In genomic region chr15:32257886-32258319, GRCm38 (mm10) we compare ENCODE assay signal across 9 mouse cellular contexts. TPM values are rescaled to one million over a fixed set of nuclear protein-coding genes. Genes with fewer than 3 reads are reported as not detected.
A peak's percentile ranks its signal among the peaks of the same experiment; 100 is the strongest.
DNase-seq lines count a peak whose midpoint lies in the region; ATAC-seq and TF ChIP-seq lines count a peak whose summit lies in the region.
"Had no signal": no experiment of that assay in that cellular context is flagged by ENCODE, and none has a peak within 500 bp of the region (broad histone marks: within the 10 kb centered on the region; RNA-seq: fewer than 3 reads in every experiment).

No protein-coding gene starts in this region.

- no peaks in the 10 kb centered on the region for H3K27me3 ChIP-seq in intestine, embryonic 14.5 days (replicated peaks; ENCODE audit: control insufficient read depth, insufficient read depth, low read length)
- H3K27me3 ChIP-seq in intestine, postnatal 0 days (replicated peaks; ENCODE audit: control insufficient read depth, insufficient read depth, low read length), result no peaks in the 10 kb centered on the region
- no peaks in the 10 kb centered on the region for H3K27me3 ChIP-seq in midbrain, embryonic 15.5 days (replicated peaks)
- H3K27me3 ChIP-seq: midbrain, embryonic 12.5 days had no signal

- 0 out of 2 replicates have a peak, but pooled peaks cover 5% of the 10 kb centered on the region for H3K9me3 ChIP-seq in intestine, embryonic 14.5 days (ENCODE audit: control insufficient read depth, low read length)
- H3K9me3 ChIP-seq in intestine, postnatal 0 days (ENCODE audit: control insufficient read depth), result no peaks in the 10 kb centered on the region
- H3K9me3 ChIP-seq in midbrain, embryonic 15.5 days, result 0 out of 2 replicates have a peak, but pooled peaks cover 3% of the 10 kb centered on the region

- DNase-seq in intestine, embryonic 14.5 days (ENCODE audit: low spot score), result no peak
- DNase-seq in layer of hippocampus, adult 9-11 months, result peak; percentile 75
- peak; percentile 76 for DNase-seq in telencephalon, adult 2 months (ENCODE audit: low read depth, low spot score)
- DNase-seq in gastrocnemius, adult 8-10 months (ENCODE audit: low spot score in 2 of 2), result no peak

- no peak overlapping the region for H3K4me3 ChIP-seq in intestine, embryonic 14.5 days (ENCODE audit: low read depth, low read length)
- no peak overlapping the region for H3K4me3 ChIP-seq in intestine, postnatal 0 days (ENCODE audit: low read depth, low read length)
- no peak overlapping the region for H3K4me3 ChIP-seq in midbrain, embryonic 15.5 days
- H3K4me3 ChIP-seq: midbrain, embryonic 12.5 days had no signal

- peaks cover 25% of the 10 kb centered on the region for H3K4me1 ChIP-seq in intestine, embryonic 14.5 days (replicated peaks; ENCODE audit: control insufficient read depth, insufficient read depth, low read length)
- no peaks in the 10 kb centered on the region for H3K4me1 ChIP-seq in intestine, postnatal 0 days (replicated peaks; ENCODE audit: control insufficient read depth, insufficient read depth, low read length)
- peaks cover 9% of the 10 kb centered on the region for H3K4me1 ChIP-seq in midbrain, embryonic 15.5 days

- H3K27ac ChIP-seq in intestine, embryonic 14.5 days (ENCODE audit: low read depth), result peak overlapping the region; percentile 64; the same call in 1 of the 2 replicates
- no peak overlapping the region for H3K27ac ChIP-seq in intestine, postnatal 0 days (ENCODE audit: low read depth, low read length)
- no peak overlapping the region for H3K27ac ChIP-seq in midbrain, embryonic 15.5 days
- H3K27ac ChIP-seq: midbrain, embryonic 12.5 days had no signal

- 0 out of 2 replicates have a peak, but pooled peaks have one; percentile 32 for ATAC-seq in intestine, embryonic 14.5 days (replicated peaks; ENCODE audit: low FRiP score, low TSS enrichment, low read depth)
- no peak for ATAC-seq in intestine, postnatal 0 days
- peak; percentile 74 for ATAC-seq in cerebellum, adult (ENCODE audit: insufficient number of reproducible peaks, low FRiP score, low TSS enrichment)
- peak; percentile 98 for ATAC-seq in frontal cortex, adult (ENCODE audit: low TSS enrichment)
- no peak for ATAC-seq in midbrain, embryonic 15.5 days (replicated peaks)

- H3K36me3 ChIP-seq in intestine, embryonic 14.5 days (ENCODE audit: control insufficient read depth, insufficient read depth, low read length), result no peaks in the 10 kb centered on the region
- no peaks in the 10 kb centered on the region for H3K36me3 ChIP-seq in intestine, postnatal 0 days (ENCODE audit: control insufficient read depth, insufficient read depth)
- no peaks in the 10 kb centered on the region for H3K36me3 ChIP-seq in midbrain, embryonic 15.5 days (replicated peaks)
- H3K36me3 ChIP-seq: midbrain, embryonic 12.5 days had no signal

- no peak for TF ChIP-seq CTCF in intestine, postnatal 0 days (IDR thresholded peaks at IDR 0.05; ENCODE audit: low read depth)

- H3K4me2 ChIP-seq in intestine, embryonic 14.5 days (ENCODE audit: low read length), result 0 out of 2 replicates have a peak overlapping the region, but pooled peaks have one; percentile 8
- no peak overlapping the region for H3K4me2 ChIP-seq in intestine, postnatal 0 days (replicated peaks; ENCODE audit: low read depth)
- no peak overlapping the region for H3K4me2 ChIP-seq in midbrain, embryonic 15.5 days
- H3K4me2 ChIP-seq: midbrain, embryonic 12.5 days had no signal

- H3K9ac ChIP-seq in intestine, embryonic 14.5 days (ENCODE audit: low read length), result no peak overlapping the region
- H3K9ac ChIP-seq in intestine, postnatal 0 days (ENCODE audit: low read depth, low read length), result no peak overlapping the region
- no peak overlapping the region for H3K9ac ChIP-seq in midbrain, embryonic 15.5 days
- H3K9ac ChIP-seq: midbrain, embryonic 12.5 days had no signal

- WGBS in intestine, embryonic 14.5 days, result 35% methylated on average over 7 of the region's 7 CpGs
- WGBS in intestine, postnatal 0 days, result 62% methylated on average over 7 of the region's 7 CpGs
- WGBS in midbrain, embryonic 15.5 days, result 58% methylated on average over 7 of the region's 7 CpGs

RNA-seq across cellular contexts. Expression of gene Sema5a, which starts 13.3 kb away (rescaled TPM):
- polyA plus RNA-seq in intestine, embryonic 14.5 days (2014; fragmentation: Nextera tagmentation; extraction: Ambion mirVana), result 24.8 and 24.9 TPM in 2 replicates
- polyA plus RNA-seq in intestine, postnatal 0 days (2015; fragmentation: Nextera tagmentation; extraction: Ambion mirVana), result 4.9 and 5.1 TPM in 2 replicates
- total RNA-seq in gastrocnemius, adult 8-10 months (2022), result 1 to 10 TPM; 1.2 to 2.3 (median 1.9) TPM
- 6.5 and 8.7 TPM in 2 replicates for polyA plus RNA-seq in midbrain, embryonic 15.5 days (2015; fragmentation: Nextera tagmentation; extraction: Ambion mirVana)

Comparison
In these comparisons a context has a peak if more than half of its experiments do, and no peak if none do; other contexts are left out.
1. ATAC-seq: peak in intestine, embryonic 14.5 days (single experiment), cerebellum, adult (single experiment) and frontal cortex, adult (single experiment); none in intestine, postnatal 0 days (single experiment) and midbrain, embryonic 15.5 days (single experiment).
2. DNase-seq: peak in layer of hippocampus, adult 9-11 months (single experiment) and telencephalon, adult 2 months (single experiment); none in intestine, embryonic 14.5 days (single experiment) and gastrocnemius, adult 8-10 months (0 of 2).